Mouse (Mus musculus): ENCODE measurements at regions not wholly inside any gene's neighbourhood (a gene's known extent, or its start where the extent isn't known, plus 50 kb on each side); places are given as distances from the start of the nearest gene placed in this dataset.

DNA sequence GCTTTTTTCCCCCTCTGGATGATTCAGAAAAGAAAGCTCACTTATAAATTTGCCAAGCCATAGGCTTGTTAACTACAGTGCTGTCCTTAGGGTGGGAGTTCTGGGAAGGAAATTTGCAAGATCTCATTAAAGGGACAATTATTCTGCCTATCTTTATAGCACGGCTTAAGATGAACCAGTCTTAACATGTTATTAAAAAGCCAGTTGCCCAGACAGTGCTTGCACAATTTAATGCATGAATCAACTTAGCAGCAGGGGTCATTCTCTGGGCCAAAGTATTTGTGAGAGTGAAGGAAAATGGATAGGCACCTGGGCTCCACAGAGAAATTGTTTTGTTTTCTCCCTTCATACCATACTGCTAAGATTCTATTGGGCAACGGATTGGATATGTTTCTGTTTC is 733.0 kb upstream of the Edil3 start:
- Histone ChIP-seq H3K9me3 (replicated peaks; ENCODE audit: control insufficient read depth, low read length) (no peaks in the 10 kb centered on the region), H3K4me2 (ENCODE audit: low read depth, low read length) (no peak overlapping the region), H3K27ac (replicated peaks; ENCODE audit: low read depth, low read length) (no peak overlapping the region), H3K27me3 (ENCODE audit: control insufficient read depth, insufficient read depth, low read length) (no peaks in the 10 kb centered on the region), H3K9ac (replicated peaks; ENCODE audit: low read length) (no peak overlapping the region), H3K36me3 (replicated peaks; ENCODE audit: control insufficient read depth, insufficient read depth, low read depth, low read length) (no peaks in the 10 kb centered on the region), H3K4me1 (ENCODE audit: control insufficient read depth, insufficient read depth, low read length) (no peaks in the 10 kb centered on the region), H3K4me3 (ENCODE audit: low read depth, low read length) (no peak overlapping the region)
- WGBS = 43% methylated on average over 2 of the region's 2 CpGs
- peak; percentile 10 for DNase-seq (ENCODE audit: low spot score)
- ATAC-seq (replicated peaks; ENCODE audit: insufficient number of reproducible peaks, low FRiP score, low TSS enrichment, low read depth) = no peak

All from embryonic facial prominence, embryonic 11.5 days (tissue).